In genomic region chr12:33169777-33170494, GRCm38 (mm10) we compare ENCODE assay signal across 18 mouse cellular contexts. TPM values are rescaled to one million over a fixed set of nuclear protein-coding genes. Genes with fewer than 3 reads are reported as not detected.
DNase-seq lines count a peak whose midpoint lies in the region; ATAC-seq and TF ChIP-seq lines count a peak whose summit lies in the region.
"Had no signal": no experiment of that assay in that cellular context is flagged by ENCODE, and none has a peak within 500 bp of the region (broad histone marks: within the 10 kb centered on the region; RNA-seq: fewer than 3 reads in every experiment).

No protein-coding gene starts in this region.

- H3K79me2 ChIP-seq in MEL (ENCODE audit: control insufficient read depth, insufficient read depth, low read length, poor library complexity) (no peaks in the 10 kb centered on the region), macrophage (ENCODE audit: inconsistent target) (peaks cover 98% of the 10 kb centered on the region)

- TF ChIP-seq POLR2A in MEL (IDR thresholded peaks at IDR 0.05; ENCODE audit: control insufficient read depth in 1 of 2, insufficient read depth in 1 of 2, low read depth in 1 of 2, low read length in 2 of 2, poor library complexity in 1 of 2), result no peak

- no peak for DNase-seq in liver, embryonic 13.5 days
- DNase-seq in liver, result no peak
- peak; percentile 39 for DNase-seq in A20 (ENCODE audit: low read depth, low spot score)
- DNase-seq in MEL (ENCODE audit: low read depth, low spot score), result peak; percentile 35
- no peak for DNase-seq in midbrain, postnatal 0 days (ENCODE audit: low spot score)
- no peak for DNase-seq in thymus, postnatal 10 days (ENCODE audit: low spot score in 2 of 2)
- no peak for DNase-seq in right cerebral cortex, adult 2 months (ENCODE audit: low spot score in 2 of 2)
- DNase-seq: cerebellum, adult 11-12 months; kidney, adult 18-20 months; kidney, postnatal 36 days had no signal

- H3K27me3 ChIP-seq in liver, embryonic 13.5 days, result no peaks in the 10 kb centered on the region
- no peaks in the 10 kb centered on the region for H3K27me3 ChIP-seq in MEL (ENCODE audit: control insufficient read depth in 1 of 2, insufficient read depth in 2 of 2, low read length in 2 of 2)
- no peaks in the 10 kb centered on the region for H3K27me3 ChIP-seq in midbrain, postnatal 0 days (ENCODE audit: insufficient read depth, low read length)
- H3K27me3 ChIP-seq: embryonic facial prominence, embryonic 13.5 days; hindbrain, embryonic 13.5 days; limb, embryonic 15.5 days; lung, embryonic 15.5 days; neural tube, embryonic 13.5 days; Patski had no signal

- no peaks in the 10 kb centered on the region for H3K9me3 ChIP-seq in liver, embryonic 13.5 days (replicated peaks)
- H3K9me3 ChIP-seq in MEL (replicated peaks; ENCODE audit: insufficient read depth, low read length), result no peaks in the 10 kb centered on the region
- no peaks in the 10 kb centered on the region for H3K9me3 ChIP-seq in midbrain, postnatal 0 days (ENCODE audit: low read length)
- H3K9me3 ChIP-seq: embryonic facial prominence, embryonic 13.5 days; hindbrain, embryonic 13.5 days; limb, embryonic 15.5 days; lung, embryonic 15.5 days; neural tube, embryonic 13.5 days had no signal

- H3K4me2 ChIP-seq in liver, embryonic 13.5 days, result no peak overlapping the region
- no peak overlapping the region for H3K4me2 ChIP-seq in midbrain, postnatal 0 days (ENCODE audit: low read depth, low read length, poor library complexity, severe bottlenecking)
- H3K4me2 ChIP-seq: embryonic facial prominence, embryonic 13.5 days; hindbrain, embryonic 13.5 days; limb, embryonic 15.5 days; lung, embryonic 15.5 days; neural tube, embryonic 13.5 days had no signal

- no peak overlapping the region for H3K4me3 ChIP-seq in liver, embryonic 13.5 days (replicated peaks)
- H3K4me3 ChIP-seq in MEL (ENCODE audit: control insufficient read depth in 1 of 2, insufficient read depth in 1 of 2, low read depth in 2 of 2, low read length in 2 of 2) (no peak overlapping the region), macrophage (ENCODE audit: inconsistent target) (no peak overlapping the region)
- H3K4me3 ChIP-seq in midbrain, postnatal 0 days (ENCODE audit: low read depth, low read length), result no peak overlapping the region
- H3K4me3 ChIP-seq: embryonic facial prominence, embryonic 13.5 days; hindbrain, embryonic 13.5 days; limb, embryonic 15.5 days; lung, embryonic 15.5 days; neural tube, embryonic 13.5 days had no signal

- peaks cover 41% of the 10 kb centered on the region for H3K4me1 ChIP-seq in liver, embryonic 13.5 days (replicated peaks)
- H3K4me1 ChIP-seq in MEL (ENCODE audit: control insufficient read depth in 1 of 2, insufficient read depth in 2 of 2, low read length in 2 of 2), result peaks cover 0 to 6% of the 10 kb centered on the region in 2 experiments; a peak in 2 of 4 replicates
- H3K4me1 ChIP-seq in midbrain, postnatal 0 days (ENCODE audit: insufficient read depth, low read length), result no peaks in the 10 kb centered on the region

- H3K27ac ChIP-seq in liver, embryonic 13.5 days, result peak overlapping the region; percentile 34; the same call in 1 of the 2 replicates
- H3K27ac ChIP-seq in MEL (ENCODE audit: control insufficient read depth, low read depth, low read length) (no peak overlapping the region), macrophage (peak overlapping the region; percentile 46)
- no peak overlapping the region for H3K27ac ChIP-seq in midbrain, postnatal 0 days (ENCODE audit: low read depth, low read length)
- H3K27ac ChIP-seq: embryonic facial prominence, embryonic 13.5 days; hindbrain, embryonic 13.5 days; limb, embryonic 15.5 days; lung, embryonic 15.5 days; neural tube, embryonic 13.5 days had no signal

- TF ChIP-seq RAD21 in MEL (IDR thresholded peaks at IDR 0.05; ENCODE audit: low read depth, low read length), result no peak

- ATAC-seq in liver, embryonic 13.5 days (ENCODE audit: low read depth), result no peak
- no peak for ATAC-seq in midbrain, postnatal 0 days (ENCODE audit: low FRiP score)
- ATAC-seq: midbrain, embryonic 16.5 days; Patski had no signal

- no peak overlapping the region for H3K9ac ChIP-seq in liver, embryonic 13.5 days
- H3K9ac ChIP-seq in MEL (ENCODE audit: control insufficient read depth, low read depth, low read length, poor library complexity, severe bottlenecking), result no peak overlapping the region
- no peak overlapping the region for H3K9ac ChIP-seq in midbrain, postnatal 0 days (replicated peaks; ENCODE audit: low read length, poor library complexity, severe bottlenecking)
- H3K9ac ChIP-seq: embryonic facial prominence, embryonic 13.5 days; hindbrain, embryonic 13.5 days; limb, embryonic 15.5 days; lung, embryonic 15.5 days; neural tube, embryonic 13.5 days had no signal

- WGBS in liver, embryonic 13.5 days (ENCODE audit: insufficient replicate concordance), result 58% methylated on average over 11 of the region's 11 CpGs
- 42% methylated on average over 11 of the region's 11 CpGs for WGBS in macrophage (ENCODE audit: missing documents)
- 94% methylated on average over 11 of the region's 11 CpGs for WGBS in midbrain, postnatal 0 days

- no peak for TF ChIP-seq CTCF in MEL (IDR thresholded peaks at IDR 0.05 in 2 of 3, conservative IDR thresholded peaks at IDR 0.05 in 1 of 3; ENCODE audit: control insufficient read depth in 1 of 3, insufficient read depth in 1 of 3, low read depth in 2 of 3, low read length in 3 of 3, poor library complexity in 1 of 3, severe bottlenecking in 1 of 3)
- TF ChIP-seq CTCF in midbrain, postnatal 0 days (IDR thresholded peaks at IDR 0.05), result no peak

- TF ChIP-seq EP300 in MEL (IDR thresholded peaks at IDR 0.05; ENCODE audit: low read depth in 1 of 2, low read length in 2 of 2), result no peak

- no peaks in the 10 kb centered on the region for H3K36me3 ChIP-seq in liver, embryonic 13.5 days
- peaks cover 0 to 6% of the 10 kb centered on the region in 2 experiments; a peak in 2 of 4 replicates for H3K36me3 ChIP-seq in MEL (ENCODE audit: control insufficient read depth in 1 of 2, insufficient read depth in 2 of 2, low read length in 2 of 2)
- H3K36me3 ChIP-seq in macrophage (ENCODE audit: inconsistent target), result 0 out of 2 replicates have a peak, but pooled peaks cover 10% of the 10 kb centered on the region
- no peaks in the 10 kb centered on the region for H3K36me3 ChIP-seq in midbrain, postnatal 0 days (ENCODE audit: insufficient read depth, low read length)
- H3K36me3 ChIP-seq: limb, embryonic 15.5 days; lung, embryonic 15.5 days; neural tube, embryonic 13.5 days had no signal

TF ChIP-seq in MEL, 35 proteins besides CTCF, POLR2A, EP300 and RAD21:
- no peak for TF ChIP-seq E2F4 (IDR thresholded peaks at IDR 0.05; ENCODE audit: borderline replicate concordance, low read depth, low read length)

RNA-seq across cellular contexts. Expression of gene Atxn7l1, which starts 22.4 kb away (rescaled TPM):
- polyA plus RNA-seq in liver, embryonic 13.5 days (2015; fragmentation: Nextera tagmentation; extraction: Ambion mirVana), result 9.0 and 15.2 TPM in 2 replicates
- 11.6 and 15.1 TPM in 2 replicates for total RNA-seq in MEL (2012; rRNA removed)
- polyA plus RNA-seq in MEL (2012; ENCODE audit: insufficient read depth in 1 of 2, insufficient read length in 2 of 2, low read depth in 1 of 2, low replicate concordance in 2 of 2, missing spikeins in 1 of 2) (10 to 100 TPM in 1 of 2 experiments, not detected in 1; 50.3 TPM), macrophage (2018) (37.6 to 70.4 TPM (median 46.0 TPM) in 3 replicates)
- total RNA-seq in macrophage (2018; cell fraction: chromatin; rRNA removed), result 100 to 1,000 TPM; 107 to 302 (median 207) TPM
- total RNA-seq in macrophage (2018; cell fraction: cytosol; rRNA removed), result 100 to 1,000 TPM in 4 of 26 experiments, 10 to 100 TPM in 22; 56.2 to 116 (median 76.1) TPM
- 100 to 1,000 TPM; 116 to 257 (median 175) TPM for total RNA-seq in macrophage (2018; cell fraction: nucleus; rRNA removed)
- total RNA-seq in midbrain, postnatal 0 days (2014; rRNA removed), result 23.6 and 27.8 TPM in 2 replicates
- polyA plus RNA-seq in midbrain, postnatal 0 days (2015; fragmentation: Nextera tagmentation; extraction: Ambion mirVana), result 20.3 and 20.9 TPM in 2 replicates

Comparison
In these comparisons a context has a peak if more than half of its experiments do, and no peak if none do; other contexts are left out.
1. DNase-seq: peak in A20 (single experiment) and MEL (single experiment); none in liver, embryonic 13.5 days (single experiment), liver (single experiment), midbrain, postnatal 0 days (single experiment), thymus, postnatal 10 days (0 of 2) and right cerebral cortex, adult 2 months (0 of 2).
2. H3K27ac ChIP-seq: peak in liver, embryonic 13.5 days (single experiment) and macrophage (single experiment); none in MEL (single experiment) and midbrain, postnatal 0 days (single experiment).